Mouse (Mus musculus): ENCODE results near the gene Pus1.

DNA sequence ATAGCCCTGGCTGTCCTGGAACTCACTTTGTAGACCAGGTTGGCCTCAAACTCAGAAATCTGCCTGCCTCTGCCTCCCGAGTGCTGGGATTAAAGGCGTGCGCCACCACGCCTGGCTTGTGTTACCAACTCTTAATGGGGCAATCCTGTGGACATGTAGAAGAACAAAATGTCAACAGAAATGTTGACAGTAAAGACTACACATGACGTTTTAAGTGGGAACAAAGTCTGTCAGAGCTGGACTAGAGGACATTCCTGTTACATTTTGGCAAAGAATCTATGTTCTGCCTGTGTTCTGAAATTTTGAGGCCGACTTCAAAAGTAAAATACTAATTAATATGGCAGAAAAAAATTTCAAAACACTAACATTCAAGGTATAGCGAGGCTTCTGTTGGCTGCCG, 16.6 kb downstream of the Pus1 start:
- no peak for TF ChIP-seq CTCF (IDR thresholded peaks at IDR 0.05; ENCODE audit: extremely low read depth, insufficient read depth, low read length)
- TF ChIP-seq POLR2A (IDR thresholded peaks at IDR 0.05; ENCODE audit: extremely low read depth, insufficient read depth, low read length), result no peak
